Mouse (Mus musculus) hindbrain, embryonic 14.5 days (tissue): ENCODE results near the gene Agrp. TPM values are rescaled to one million over a fixed set of nuclear protein-coding genes. Genes with fewer than 3 reads are reported as not detected.

Experiments used
- ATAC-seq: fragments of 200-750 bp; cut with Nextera tagmentation; 2 replicates; pipeline ENCODE4 v1.8.0; 2017; ENCODE audit warnings: moderate number of reproducible peaks, mild to moderate bottlenecking, moderate TSS enrichment, moderate library complexity; ENCODE audit not compliant: low FRiP score
- DNase-seq: peaks from one replicate; pipeline ENCODE4 v3.0.0-alpha.2; 2015; ENCODE audit warnings: low spot score
- H3K27ac ChIP-seq: fragments of 300-500 bp; sonication (generic); 2 replicates; pipeline ENCODE4 v1.5.1; 2014; ENCODE audit warnings: mild to moderate bottlenecking, moderate library complexity
- H3K27me3 ChIP-seq: fragments of 300-500 bp; sonication (generic); 2 replicates; pipeline ENCODE4 v1.6.1; 2014; ENCODE audit warnings: mild to moderate bottlenecking, low read length, mixed read lengths; ENCODE audit not compliant: control insufficient read depth, insufficient read depth
- H3K36me3 ChIP-seq: fragments of 300-500 bp; sonication (generic); replicated peaks from 2 replicates; pipeline ENCODE4 v1.6.1; 2014; ENCODE audit not compliant: control insufficient read depth, insufficient read depth
- H3K4me1 ChIP-seq: fragments of 300-500 bp; sonication (generic); replicated peaks from 2 replicates; pipeline ENCODE4 v1.6.1; 2014; ENCODE audit warnings: antibody characterized with exemption, low read length, mixed read lengths; ENCODE audit not compliant: control insufficient read depth, insufficient read depth
- H3K4me2 ChIP-seq: fragments of 300-500 bp; sonication (generic); replicated peaks from 2 replicates; pipeline ENCODE4 v1.6.1; 2014; ENCODE audit warnings: mild to moderate bottlenecking, moderate library complexity
- H3K4me3 ChIP-seq: fragments of 300-500 bp; sonication (generic); replicated peaks from 2 replicates; pipeline ENCODE4 v1.5.1; 2014; ENCODE audit warnings: mild to moderate bottlenecking, low read length
- H3K9ac ChIP-seq: fragments of 300-500 bp; sonication (generic); 2 replicates; pipeline ENCODE4 v1.6.1; 2014
- H3K9me3 ChIP-seq: fragments of 300-500 bp; sonication (generic); 2 replicates; pipeline ENCODE4 v1.6.1; 2016; ENCODE audit warnings: low read length; ENCODE audit not compliant: control insufficient read depth
- WGBS: fragments of 180-500 bp; shearing (Covaris S2); extraction: QIAGEN DNeasy Blood & Tissue Kit; methylation state at CpG from one replicate; pipeline ENCODE4 v1.1.7; 2014; 5-methylcytosine and 5-hydroxymethylcytosine counted together
- polyA plus RNA-seq: library from polyadenylated mRNA; unstranded; fragments of >200 nt; fragmentation: Nextera tagmentation; extraction: Ambion mirVana; gene quantifications from 2 replicates; pipeline ENCODE4 v1.2.1, GENCODE M21; 2014

Gene Agrp
- polyA plus RNA-seq, 1 experiment from 2014 or later = 0.84 TPM

DNA sequence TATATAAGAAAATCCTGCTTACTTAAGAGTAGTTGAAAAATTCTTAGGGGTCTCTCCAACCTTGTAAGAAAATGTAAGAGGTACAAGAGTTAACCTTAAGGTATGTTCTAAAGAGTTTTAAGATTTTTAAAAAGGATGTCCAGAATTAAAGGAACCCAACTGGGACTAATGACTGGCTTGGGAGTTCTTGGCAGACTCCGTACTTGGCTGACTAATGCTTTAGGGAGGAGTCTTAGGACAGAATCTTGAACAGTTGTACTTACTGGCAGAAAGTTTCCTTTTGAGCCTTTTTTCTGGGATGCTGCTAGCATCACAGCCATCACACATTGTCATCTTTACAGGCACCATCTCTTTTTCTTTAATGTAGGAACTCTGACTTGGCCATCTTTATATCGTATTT, 3.3 kb upstream of the Agrp start:
- H3K9ac ChIP-seq = no peak overlapping the region
- H3K4me1 ChIP-seq = peaks cover 20% of the 10 kb centered on the region
- no peak for ATAC-seq
- DNase-seq = no peak
- peaks cover 19% of the 10 kb centered on the region for H3K36me3 ChIP-seq
- no peaks in the 10 kb centered on the region for H3K27me3 ChIP-seq
- WGBS = 75% methylated on average over 2 of the region's 2 CpGs
- no peaks in the 10 kb centered on the region for H3K9me3 ChIP-seq
- H3K27ac ChIP-seq = no peak overlapping the region
- H3K4me3 ChIP-seq = no peak overlapping the region
- H3K4me2 ChIP-seq = no peak overlapping the region

DNA sequence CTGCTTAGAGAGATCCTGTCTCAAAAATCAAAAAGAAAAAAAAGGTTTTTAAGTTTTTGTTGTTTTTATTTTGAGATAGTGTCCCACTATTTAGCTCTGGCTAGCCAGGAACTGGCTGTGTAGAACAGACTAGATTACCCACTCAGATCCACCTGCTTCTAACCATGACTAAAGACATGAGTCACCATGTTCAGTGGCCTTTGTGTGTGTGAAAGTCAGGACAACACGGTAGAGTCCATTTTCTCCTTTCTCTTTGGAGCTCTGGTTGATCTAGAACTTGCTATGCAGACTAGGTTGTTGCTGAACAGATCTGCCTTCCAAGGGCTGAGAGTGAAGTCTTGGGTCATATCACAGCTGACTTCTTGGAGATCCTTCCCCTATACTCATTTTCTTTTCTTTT, 2.6 kb upstream of the Agrp start:
- no peak for ATAC-seq
- 71% methylated on average over 1 of the region's 1 CpGs for whole genome bisulfite sequencing

DNA sequence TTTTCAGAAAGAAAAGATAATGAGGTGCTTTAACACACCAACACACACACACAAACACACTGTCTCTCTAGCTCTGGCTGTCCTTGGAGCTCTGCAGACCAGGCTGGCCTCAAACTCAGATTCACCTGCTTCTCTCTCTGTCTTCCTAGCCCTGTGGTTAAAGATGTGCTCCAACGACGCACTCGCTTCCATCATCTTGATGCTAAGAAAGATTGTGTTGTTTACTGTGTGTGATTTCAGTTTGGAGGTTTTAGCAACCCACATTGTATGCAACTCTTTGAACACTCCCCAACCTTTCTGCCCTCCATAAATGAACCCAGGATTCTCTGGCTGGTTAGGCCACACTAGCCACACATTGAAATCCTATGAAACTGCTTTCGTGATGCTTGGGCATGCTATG, 1.3 kb upstream of the Agrp start:
- H3K27ac ChIP-seq = no peak overlapping the region
- no peaks in the 10 kb centered on the region for H3K9me3 ChIP-seq
- peak overlapping the region; percentile 93; the same call in 1 of the 2 replicates for H3K9ac ChIP-seq
- no peaks in the 10 kb centered on the region for H3K27me3 ChIP-seq
- H3K4me1 ChIP-seq = peaks cover 23% of the 10 kb centered on the region
- peaks cover 2% of the 10 kb centered on the region for H3K36me3 ChIP-seq
- peak overlapping the region; percentile 63 for H3K4me3 ChIP-seq
- DNase-seq = no peak
- no peak for ATAC-seq
- WGBS = 91% methylated on average over 4 of the region's 4 CpGs
- peak overlapping the region; percentile 94 for H3K4me2 ChIP-seq

More for the DNA sequence above, 2.6 kb upstream of the Agrp start:
- Histone ChIP-seq H3K36me3 (peaks cover 12% of the 10 kb centered on the region), H3K4me2 (no peak overlapping the region), H3K9ac (no peak overlapping the region), H3K4me3 (no peak overlapping the region), H3K27me3 (no peaks in the 10 kb centered on the region), H3K27ac (no peak overlapping the region), H3K9me3 (no peaks in the 10 kb centered on the region), H3K4me1 (peaks cover 23% of the 10 kb centered on the region)
- no peak for DNase-seq

DNA sequence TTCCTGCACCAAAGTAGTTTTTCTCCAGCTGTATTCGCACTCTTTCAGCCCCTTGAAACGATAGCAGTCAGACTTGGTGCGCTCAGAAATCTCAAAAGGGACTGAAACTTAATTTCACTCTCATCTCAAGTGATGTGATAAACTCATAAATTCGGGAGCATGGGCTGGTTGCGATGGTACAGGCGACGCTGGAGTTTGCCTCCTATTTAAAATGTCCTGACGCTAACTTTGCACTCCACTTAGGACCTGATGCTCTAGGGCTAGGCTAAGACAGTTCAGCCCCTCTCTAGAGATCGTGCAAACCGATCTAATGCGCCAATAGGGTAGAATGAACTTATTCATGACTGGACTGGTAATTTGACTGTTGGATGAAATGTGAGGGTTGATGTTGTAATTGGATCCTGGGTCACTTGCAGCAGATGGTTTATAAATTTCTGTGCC, 428 bp upstream of the Agrp start:
- peaks cover 23% of the 10 kb centered on the region for H3K4me1 ChIP-seq
- WGBS = under 1% methylated on average over 11 of the region's 11 CpGs
- H3K9ac ChIP-seq = peak overlapping the region; percentile 93
- peak overlapping the region; percentile 94 for H3K4me2 ChIP-seq
- no peaks in the 10 kb centered on the region for H3K27me3 ChIP-seq
- DNase-seq (peak; percentile 45), ATAC-seq (no peak)
- peak overlapping the region; percentile 99 for H3K27ac ChIP-seq
- peak overlapping the region; percentile 63 for H3K4me3 ChIP-seq
- no peaks in the 10 kb centered on the region for H3K36me3 ChIP-seq
- H3K9me3 ChIP-seq = no peaks in the 10 kb centered on the region

DNA sequence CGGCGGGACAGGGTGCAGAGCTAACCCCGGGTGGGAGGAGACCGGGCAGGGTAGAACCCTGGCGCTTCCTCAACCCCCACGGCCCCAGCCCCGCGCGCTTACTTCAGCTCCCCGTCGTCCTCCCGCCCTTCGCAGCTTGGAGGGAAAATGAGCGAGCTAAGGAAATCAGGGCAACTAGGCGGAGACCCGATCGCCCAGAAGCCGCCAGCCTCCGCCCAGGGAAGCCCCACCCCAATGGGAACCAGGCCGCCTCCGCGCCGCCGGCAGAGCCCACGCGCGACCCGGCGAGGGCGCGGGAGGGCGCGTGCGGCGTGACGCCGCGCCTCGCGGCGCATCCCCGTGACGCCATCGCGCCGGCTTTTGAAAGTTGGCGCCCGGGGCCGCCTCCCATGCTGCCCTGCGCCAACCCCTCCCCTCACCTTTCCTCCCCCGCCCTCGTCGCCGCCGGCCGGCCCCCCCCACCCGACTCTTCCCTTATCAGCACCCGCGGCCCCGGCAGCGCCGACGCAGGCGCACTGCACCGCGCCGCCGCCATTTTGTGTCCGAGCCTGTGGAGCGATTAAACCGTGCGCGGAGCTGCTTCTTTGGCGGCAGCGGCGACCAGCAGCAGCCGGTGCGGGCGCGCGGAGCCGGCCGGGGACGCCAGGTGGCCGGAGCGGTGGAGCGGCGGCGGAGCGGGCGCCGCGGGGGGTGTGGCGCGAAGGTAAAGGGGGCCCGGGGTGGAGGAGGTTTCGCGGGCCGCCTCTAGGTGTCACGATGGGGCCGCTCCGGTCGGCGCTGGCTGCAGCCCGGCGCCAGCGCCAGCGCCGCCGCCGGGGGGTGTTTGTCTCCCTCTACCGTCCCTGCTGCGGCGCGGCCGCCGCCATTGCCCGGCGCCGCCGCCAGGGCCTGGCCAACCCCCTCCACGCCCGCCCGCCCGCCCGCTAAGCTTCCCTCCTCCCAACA, 903 bp downstream of the Agrp start, which contains the start of gene Ctcf:
Gene Ctcf, plus strand, starts transcription at position 551 of the 945 bp plus-strand sequence.
- WGBS = under 1% methylated on average over 103 of the region's 126 CpGs
- peak within 1 kb of the TSS; percentile 63 for H3K4me3 ChIP-seq
- H3K36me3 ChIP-seq = no peaks in the 10 kb centered on the region
- H3K9ac ChIP-seq = peak within 1 kb of the TSS; percentile 93
- ATAC-seq (peak; percentile 94), DNase-seq (peak; percentile 90)
- H3K9me3 ChIP-seq = no peaks in the 10 kb centered on the region
- peaks cover 23% of the 10 kb centered on the region for H3K4me1 ChIP-seq
- peak within 1 kb of the TSS; percentile 94 for H3K4me2 ChIP-seq
- peak within 1 kb of the TSS; percentile 99 for H3K27ac ChIP-seq
- H3K27me3 ChIP-seq = no peaks in the 10 kb centered on the region

DNA sequence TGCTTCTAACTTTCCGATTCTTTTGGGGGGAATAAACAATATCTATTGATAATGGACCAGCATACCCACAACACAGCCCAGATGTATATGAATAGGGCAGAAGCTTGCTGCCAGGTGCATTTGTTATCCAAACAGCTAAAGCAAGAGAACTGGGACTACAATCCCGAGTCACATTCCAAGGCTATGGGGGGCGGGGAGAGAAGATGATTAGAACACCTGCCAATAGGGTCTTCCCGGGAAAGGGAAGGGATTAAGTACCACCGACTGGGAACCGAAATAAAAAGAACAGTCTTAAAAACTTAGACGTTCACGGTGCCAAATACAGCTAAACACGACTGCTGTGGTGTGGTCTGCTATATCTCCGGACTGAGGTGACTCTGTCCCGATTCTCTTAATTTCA, 1.7 kb downstream of the Agrp start:
- Histone ChIP-seq H3K9ac (peak overlapping the region; percentile 93), H3K4me3 (peak overlapping the region; percentile 63), H3K4me2 (peak overlapping the region; percentile 94), H3K36me3 (no peaks in the 10 kb centered on the region), H3K27ac (0 out of 2 replicates have a peak overlapping the region, but pooled peaks have one; percentile 99), H3K9me3 (no peaks in the 10 kb centered on the region), H3K4me1 (peaks cover 23% of the 10 kb centered on the region), H3K27me3 (no peaks in the 10 kb centered on the region)
- WGBS = 4% methylated on average over 11 of the region's 11 CpGs
- DNase-seq (no peak), ATAC-seq (no peak)

DNA sequence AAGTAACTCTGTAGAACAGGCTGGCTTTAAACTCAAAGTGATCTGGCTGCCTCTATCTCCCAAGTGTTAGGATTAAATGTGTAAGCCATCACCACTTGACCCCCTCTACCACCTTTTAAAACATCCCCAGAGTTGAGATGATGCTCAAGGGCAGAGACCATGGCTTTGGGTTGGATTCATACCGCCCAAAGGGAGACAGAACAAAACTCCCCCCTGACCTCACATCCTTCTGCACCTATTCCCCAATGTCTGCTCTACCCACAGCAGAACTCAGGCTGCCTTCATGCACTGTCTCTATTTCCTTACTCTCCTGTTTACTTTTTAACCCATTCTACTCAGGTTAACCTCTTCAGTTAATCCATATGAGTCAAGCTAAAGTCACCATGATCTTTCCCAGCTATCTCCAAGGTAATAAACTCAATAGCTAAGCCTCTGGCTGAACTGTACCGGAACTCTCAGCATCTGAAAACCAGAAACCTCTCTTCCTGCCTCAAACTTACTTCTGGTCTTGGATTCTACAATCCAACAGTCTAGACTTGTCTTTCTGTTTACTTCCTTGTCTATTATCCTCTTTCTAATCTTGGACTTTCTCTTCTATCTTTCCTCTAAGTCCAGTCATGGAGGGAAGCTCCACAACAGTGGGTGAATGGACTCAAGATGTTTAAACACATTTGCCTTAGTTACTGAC, 2.3 kb downstream of the Agrp start:
- no peaks in the 10 kb centered on the region for H3K36me3 ChIP-seq
- H3K4me3 ChIP-seq = peak overlapping the region; percentile 63; the same call in 1 of the 2 replicates
- peaks cover 23% of the 10 kb centered on the region for H3K4me1 ChIP-seq
- ATAC-seq (no peak), DNase-seq (no peak)
- H3K27ac ChIP-seq = no peak overlapping the region
- peak overlapping the region; percentile 94 for H3K4me2 ChIP-seq
- peak overlapping the region; percentile 93 for H3K9ac ChIP-seq
- no peaks in the 10 kb centered on the region for H3K27me3 ChIP-seq
- no peaks in the 10 kb centered on the region for H3K9me3 ChIP-seq
- WGBS = 94% methylated on average over 2 of the region's 2 CpGs

DNA sequence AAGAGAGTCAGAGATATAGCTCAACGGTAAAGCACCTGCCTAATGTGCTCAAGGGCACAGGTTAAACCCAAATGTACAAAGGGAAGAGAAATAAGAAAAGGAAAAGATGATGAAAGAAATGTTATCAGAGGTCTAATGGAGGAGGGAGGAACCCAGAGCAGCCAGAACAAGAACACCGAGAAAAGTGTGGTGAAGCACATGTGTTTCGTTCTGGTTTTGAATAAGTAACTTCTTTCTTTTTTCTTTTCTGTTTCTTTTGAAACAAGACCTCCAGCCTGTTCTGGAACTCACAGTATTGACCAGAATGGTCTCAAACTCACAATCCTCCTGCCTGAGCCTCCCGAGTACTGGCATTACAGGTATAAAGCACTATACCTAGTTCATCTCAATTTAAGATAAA, 7.9 kb downstream of the Agrp start:
- Histone ChIP-seq H3K4me1 (no peaks in the 10 kb centered on the region), H3K4me2 (no peak overlapping the region), H3K27ac (no peak overlapping the region), H3K36me3 (0 out of 2 replicates have a peak, but pooled peaks cover 3% of the 10 kb centered on the region), H3K4me3 (no peak overlapping the region), H3K27me3 (no peaks in the 10 kb centered on the region), H3K9ac (no peak overlapping the region), H3K9me3 (no peaks in the 10 kb centered on the region)
- DNase-seq = no peak
- 95% methylated on average over 4 of the region's 4 CpGs for WGBS
- no peak for ATAC-seq

DNA sequence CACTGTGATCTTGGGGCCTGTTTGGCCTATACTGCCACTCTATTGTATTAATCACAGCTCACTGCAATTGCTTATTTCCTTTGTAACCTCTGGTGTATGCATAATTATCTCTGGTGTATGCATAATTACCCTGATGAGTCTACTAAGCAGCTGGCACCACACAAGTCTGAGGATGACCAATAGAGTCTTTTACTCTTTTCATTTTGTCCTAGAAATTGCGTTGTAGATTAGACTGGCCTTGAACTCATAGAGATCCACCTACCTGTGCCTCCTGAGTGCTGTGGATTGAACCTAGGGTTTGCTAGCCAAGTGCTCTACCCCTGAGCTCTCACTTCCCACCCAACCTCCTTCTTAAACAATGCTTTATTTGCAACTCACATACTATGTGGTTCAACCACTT, 11.1 kb downstream of the Agrp start:
- no peaks in the 10 kb centered on the region for H3K9me3 ChIP-seq
- H3K4me1 ChIP-seq = 0 out of 2 replicates have a peak, but pooled peaks cover 7% of the 10 kb centered on the region
- 57% methylated on average over 1 of the region's 1 CpGs for WGBS
- ATAC-seq (no peak), DNase-seq (no peak)
- H3K27ac ChIP-seq = no peak overlapping the region
- H3K36me3 ChIP-seq = peaks cover 28% of the 10 kb centered on the region
- H3K4me2 ChIP-seq = no peak overlapping the region
- no peak overlapping the region for H3K4me3 ChIP-seq
- H3K27me3 ChIP-seq = no peaks in the 10 kb centered on the region
- no peak overlapping the region for H3K9ac ChIP-seq
